Mouse (Mus musculus) thymus, postnatal 25 days (tissue): ENCODE data around the gene 1700013G24Rik.
A peak's percentile ranks its signal among the peaks of the same experiment; 100 is the strongest.
"Not testable (repeated sequence)": the region's sequence is repeated elsewhere in the genome, so short reads cannot be mapped to it uniquely, and the experiment has no call there.

ENCODE experiments used
- DNase-seq: peaks from one replicate; pipeline ENCODE4 v3.0.0; 2022

1700013G24Rik gene

DNA sequence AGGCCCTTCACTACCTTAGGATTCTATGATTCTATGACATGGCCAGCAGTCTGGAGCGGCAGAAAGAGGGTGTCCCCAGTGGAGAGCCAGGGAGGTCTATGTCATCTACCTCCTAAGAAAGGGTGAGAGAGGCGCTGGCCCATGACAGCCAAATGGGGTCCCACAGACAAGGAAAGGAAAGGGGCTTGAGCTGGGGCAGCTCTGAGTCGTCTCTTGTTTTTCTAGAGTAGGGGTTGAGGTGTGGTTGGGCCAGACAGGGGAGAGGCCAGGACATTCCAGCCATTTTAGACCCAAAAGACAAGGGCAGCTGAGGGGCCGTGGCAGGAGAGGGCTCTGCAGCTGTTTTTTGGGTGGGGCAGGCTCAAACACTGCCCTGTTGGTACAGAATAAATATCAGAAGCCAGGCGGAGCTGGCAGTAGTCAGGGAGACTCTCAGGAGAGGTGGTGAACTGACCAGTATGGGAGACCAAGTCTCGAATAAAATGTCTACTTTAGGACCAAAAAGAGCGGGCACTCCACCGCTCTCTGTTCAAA is at the start of gene 1700013G24Rik:
1700013G24Rik (plus strand) TSS at position 51 of the 534 bp plus-strand sequence.
- no peak for DNase-seq

DNA sequence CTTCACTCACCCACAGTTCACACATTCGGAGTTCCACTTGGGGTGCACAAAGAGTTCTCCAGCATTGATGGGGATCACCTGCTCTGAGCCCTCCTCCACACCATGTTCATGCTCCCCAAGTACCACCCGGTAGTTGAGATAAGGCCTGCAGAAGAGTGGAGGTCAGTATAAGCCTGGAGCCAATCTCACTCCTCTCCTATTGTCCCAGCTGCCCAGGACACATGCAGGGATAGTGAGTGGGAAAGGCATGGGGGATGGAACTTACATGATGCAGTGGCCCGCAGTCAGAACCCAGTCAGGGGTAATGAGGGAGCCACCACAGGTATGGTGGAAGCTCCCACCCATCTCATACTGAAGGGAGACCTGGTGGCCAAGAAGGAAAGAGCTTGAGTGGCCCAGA is 47.5 kb upstream of the 1700013G24Rik start:
- DNase-seq = no peak

DNA sequence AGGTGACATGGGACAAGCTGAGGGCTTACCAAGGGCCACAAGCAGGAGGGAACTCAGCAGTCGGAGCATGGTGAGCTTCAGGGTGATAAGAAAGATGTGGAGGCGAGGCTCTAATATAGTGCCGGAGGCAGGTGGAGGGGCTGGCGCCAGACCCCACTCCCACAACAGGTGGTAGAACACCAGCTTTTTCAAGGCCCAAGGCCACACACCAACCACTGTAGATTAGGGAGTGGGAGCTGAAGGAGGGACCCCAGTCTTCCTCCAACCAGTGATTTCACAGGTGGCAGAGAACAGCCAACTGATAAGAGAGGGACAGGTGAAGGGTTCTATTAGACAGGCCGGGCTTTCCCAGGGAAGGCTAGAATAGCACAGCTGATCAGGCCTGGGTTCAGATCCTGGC is 43.4 kb upstream of the 1700013G24Rik start, which contains the start of gene Cela3a:
Cela3a (minus strand) TSS at position 101 of the 400 bp plus-strand sequence.
- no peak for DNase-seq

DNA sequence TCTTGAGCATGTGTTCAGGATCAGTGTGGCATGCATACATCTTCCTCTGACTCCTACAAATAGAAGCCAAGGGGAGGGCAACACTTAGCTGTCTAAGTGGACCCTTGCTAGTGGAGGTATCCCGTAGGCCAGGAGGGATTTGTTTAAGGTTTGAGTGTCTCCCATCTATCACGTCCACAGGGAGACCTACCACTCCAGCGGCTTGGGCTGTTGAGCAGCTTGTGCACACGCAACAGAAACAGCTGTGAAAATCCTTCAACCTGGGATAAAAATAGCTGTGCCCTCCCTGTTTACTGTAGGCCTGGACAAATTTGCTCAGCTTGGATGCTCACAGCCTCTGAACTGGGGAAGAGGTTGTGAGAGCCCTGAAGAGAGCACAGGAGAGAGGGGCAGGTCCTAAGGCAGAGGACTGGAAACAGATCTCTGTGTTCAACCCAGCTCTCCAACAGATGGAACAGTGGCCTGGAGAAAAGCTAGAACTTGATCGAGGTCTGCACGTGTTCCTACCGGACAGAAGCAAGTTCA is 40.8 kb upstream of the 1700013G24Rik start:
- not testable (repeated sequence) for DNase-seq

DNA sequence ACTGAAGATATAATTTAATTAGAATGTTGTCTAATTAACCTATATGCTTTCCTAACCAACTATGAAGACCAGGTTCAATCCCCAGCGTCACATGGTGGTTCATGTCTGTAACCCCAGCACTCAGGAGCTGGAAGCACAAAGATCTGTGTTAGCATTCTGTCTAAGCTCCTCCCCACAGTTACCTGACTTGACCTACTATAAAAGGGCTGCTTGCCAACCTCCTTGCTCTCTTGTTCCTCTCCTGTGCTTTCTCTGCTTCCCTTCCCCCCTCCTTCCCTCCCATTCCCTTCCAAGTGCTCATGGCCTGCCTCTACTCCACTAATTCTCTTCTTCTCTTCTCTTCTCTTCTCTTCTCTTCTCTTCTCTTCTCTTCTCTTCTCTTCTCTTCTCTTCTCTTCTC is 38.1 kb upstream of the 1700013G24Rik start:
- no peak for DNase-seq

DNA sequence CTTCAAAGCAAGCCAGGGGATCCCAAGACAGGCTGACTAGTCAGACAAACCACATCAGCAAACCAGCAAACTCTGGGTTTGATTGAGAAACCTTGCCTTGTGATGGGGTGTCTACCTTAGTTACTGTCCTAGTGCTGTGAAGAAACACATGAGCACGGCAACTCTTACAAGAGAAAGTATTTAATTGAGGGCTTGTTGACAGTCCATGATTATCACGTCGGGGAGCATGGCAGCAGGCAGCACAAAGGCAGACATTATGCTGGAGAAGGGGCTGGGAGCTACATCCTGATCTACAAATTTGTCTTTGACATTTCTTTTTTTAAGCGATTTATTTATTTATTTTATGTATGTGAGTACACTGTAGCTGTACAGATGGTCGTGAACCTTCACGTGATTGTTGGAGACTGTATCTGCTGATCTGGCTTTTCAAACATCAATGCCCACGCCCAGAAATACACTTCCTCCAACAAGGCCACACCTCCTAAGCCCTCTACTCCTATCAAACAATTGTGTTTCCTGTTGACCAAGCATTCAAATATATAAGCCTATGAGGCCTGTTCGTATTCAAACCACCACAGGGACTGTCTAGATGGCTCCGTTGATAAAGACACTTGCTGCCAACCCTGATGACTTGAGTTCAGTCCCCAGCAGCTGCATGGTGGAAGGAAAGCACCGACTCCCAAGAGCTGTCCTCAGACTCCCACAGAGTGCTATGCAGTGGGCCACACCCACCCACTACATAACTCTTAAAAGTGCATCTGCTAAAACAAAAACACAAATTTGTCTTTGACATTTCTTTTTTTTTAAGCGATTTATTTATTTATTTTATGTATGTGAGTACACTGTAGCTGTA is 35.1 kb upstream of the 1700013G24Rik start:
- no peak for DNase-seq

DNA sequence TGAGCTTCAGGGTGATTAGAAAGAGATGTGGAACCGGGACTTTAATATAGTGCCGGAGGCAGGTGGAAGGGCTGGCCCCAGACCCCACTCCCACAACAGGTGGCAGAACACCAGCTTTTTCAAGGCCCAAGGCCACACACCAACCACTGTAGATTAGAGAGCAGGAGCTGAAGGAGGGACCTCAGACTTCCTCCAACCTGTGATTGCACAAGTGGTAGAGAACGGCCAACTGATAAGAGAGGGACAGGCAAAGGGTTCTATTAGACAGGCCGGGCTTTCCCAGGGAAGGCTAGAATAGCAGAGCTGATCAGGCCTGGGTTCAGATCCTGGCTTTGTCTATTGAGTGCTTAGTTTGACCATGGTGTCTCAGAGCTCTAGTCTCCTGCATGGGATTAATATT is 22.6 kb upstream of the 1700013G24Rik start, which contains the start of gene Cela3b:
Cela3b (minus strand) TSS at position 39 of the 400 bp plus-strand sequence.
- no peak for DNase-seq

DNA sequence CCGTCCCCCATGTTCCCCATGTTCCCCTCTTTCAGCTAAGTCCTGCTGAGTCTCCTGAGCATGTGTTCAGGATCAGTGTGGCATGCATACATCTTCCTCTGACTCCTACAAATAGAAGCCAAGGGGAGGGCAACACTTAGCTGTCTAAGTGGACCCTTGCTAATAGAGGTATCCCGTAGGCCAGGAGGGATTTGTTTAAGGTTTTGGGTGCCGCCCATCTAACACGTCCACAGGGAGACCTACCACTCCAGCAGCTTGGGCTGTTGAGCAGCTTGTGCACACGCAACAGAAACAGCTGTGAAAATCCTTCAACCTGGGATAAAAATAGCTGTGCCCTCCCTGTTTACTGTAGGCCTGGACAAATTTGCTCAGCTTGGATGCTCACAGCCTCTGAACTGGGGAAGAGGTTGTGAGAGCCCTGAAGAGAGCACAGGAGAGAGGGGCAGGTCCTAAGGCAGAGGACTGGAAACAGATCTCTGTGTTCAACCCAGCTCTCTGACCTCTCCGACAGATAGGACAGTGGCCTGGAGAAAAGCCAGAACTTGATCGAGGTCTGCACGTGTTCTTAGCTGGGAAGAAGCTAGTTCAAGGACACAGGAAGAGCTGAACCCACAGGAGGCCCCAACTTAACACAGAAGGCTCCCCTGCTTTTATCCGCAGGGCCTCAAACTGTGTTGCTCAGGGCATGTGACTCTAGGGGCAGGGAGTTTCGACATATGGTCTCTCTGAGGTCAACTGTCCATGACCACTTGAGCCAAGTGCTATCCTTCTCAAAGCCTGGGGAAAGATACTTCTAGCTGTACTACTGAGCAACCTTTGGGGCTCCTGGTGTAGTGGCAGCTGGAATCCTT is 20.2 kb upstream of the 1700013G24Rik start:
- not testable (repeated sequence) for DNase-seq

DNA sequence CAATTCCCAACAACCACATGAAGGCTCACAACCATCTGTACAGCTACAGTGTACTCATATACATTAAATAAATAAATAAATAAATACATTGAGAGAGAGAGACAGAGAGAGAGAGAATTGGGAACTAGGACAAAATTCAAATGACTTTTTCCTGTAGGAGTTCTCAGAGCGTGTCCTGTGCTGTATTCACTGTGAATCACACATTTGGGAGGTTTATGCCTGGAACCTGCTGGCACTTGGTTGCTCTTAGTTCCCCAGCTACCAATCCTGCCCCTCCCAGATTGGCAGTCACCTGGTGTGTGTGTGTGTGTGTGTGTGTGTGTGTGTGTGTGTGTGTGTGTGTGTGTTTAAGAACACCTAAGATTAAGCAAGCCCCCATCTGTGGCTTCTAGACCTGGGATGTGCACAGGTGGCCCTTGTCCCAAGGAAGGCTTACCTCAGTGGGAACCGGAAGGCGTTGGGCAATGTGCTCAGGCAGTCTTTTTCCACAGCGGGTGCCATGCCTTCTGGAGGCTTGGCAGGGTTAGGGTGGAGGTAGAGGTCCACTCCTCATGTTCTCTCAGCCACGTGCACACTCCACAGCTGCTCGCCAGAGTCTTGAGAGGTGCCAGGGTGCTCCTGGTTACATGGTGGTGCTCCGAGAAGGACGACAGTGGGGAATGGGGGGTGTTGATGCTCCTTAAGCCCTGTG is 16.0 kb upstream of the 1700013G24Rik start:
- DNase-seq = no peak

DNA sequence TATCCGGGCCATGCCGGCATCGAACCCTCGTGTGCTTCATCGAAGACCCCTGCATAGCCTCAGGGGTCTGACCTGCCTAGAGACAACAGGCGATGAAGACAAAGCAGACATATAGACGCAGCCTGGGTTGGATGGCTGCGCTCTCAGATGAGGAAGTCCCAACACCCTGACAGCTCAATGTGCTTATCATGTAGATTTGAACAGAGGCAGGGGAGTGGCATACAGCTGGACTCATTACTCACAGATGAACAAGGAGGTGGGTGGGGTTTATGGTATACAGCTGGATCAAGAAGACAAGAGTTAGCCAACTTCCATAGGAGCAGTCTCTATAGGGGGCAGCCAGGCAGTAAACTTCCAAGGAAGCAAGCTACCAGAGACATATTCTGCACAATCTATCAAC is 14.2 kb upstream of the 1700013G24Rik start:
- no peak for DNase-seq

DNA sequence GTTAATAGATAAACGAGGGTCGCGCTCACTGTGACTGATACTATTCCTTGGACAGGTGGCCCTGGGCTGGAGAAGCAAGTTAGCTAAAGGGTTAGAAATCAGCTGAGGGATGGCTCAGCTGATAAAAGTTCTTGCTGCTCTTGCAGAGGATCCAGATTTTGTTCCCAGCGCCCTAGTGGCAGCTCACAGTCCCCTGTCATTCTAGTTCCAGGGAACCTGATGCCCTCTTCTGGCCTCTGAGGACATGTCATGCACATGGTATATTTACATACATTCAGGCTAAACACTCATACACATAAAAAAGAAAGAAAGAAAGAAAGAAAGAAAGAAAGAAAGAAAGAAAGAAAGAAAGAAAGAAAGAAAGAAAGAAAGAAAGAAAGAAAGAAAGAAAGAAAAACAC is 11.8 kb upstream of the 1700013G24Rik start:
- DNase-seq = no peak

DNA sequence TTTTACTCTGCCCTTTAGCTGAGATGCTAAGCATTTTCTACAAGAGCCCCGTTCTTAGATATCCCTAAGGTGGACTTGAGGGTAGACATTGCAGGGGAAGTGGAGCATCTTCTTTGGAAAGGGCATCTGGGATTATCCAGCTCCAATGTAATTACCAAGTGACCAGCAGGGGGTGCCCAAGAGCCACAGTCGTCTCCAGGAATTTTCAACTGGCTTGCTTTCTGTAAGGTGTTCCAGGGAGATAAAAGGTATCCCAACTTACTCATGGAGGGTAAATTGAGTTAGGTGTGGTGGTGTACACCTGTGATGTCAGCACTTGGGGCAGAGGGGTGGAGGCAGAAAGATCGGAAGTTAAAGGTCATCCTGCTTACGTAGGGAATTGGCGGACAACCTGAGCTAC is 9.5 kb upstream of the 1700013G24Rik start:
- DNase-seq = peak; percentile 46

DNA sequence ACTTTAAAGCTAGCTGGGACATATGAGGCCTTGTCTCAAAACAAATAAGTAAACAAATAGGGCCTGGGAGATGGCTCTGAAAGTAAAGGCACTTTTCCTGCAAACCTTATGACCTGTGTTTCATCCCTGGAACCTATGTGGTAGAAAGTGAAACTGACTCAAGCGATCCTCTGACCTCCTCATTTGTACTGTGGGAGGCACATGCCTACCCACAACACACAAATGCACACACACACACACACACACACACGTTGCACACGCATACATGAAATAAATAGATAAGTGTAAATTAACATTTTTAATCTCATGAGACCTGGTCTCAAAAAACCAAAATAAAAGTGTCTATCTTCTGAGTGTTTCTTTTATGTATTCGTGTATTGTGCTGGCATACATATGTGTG is 7.2 kb upstream of the 1700013G24Rik start:
- no peak for DNase-seq

DNA sequence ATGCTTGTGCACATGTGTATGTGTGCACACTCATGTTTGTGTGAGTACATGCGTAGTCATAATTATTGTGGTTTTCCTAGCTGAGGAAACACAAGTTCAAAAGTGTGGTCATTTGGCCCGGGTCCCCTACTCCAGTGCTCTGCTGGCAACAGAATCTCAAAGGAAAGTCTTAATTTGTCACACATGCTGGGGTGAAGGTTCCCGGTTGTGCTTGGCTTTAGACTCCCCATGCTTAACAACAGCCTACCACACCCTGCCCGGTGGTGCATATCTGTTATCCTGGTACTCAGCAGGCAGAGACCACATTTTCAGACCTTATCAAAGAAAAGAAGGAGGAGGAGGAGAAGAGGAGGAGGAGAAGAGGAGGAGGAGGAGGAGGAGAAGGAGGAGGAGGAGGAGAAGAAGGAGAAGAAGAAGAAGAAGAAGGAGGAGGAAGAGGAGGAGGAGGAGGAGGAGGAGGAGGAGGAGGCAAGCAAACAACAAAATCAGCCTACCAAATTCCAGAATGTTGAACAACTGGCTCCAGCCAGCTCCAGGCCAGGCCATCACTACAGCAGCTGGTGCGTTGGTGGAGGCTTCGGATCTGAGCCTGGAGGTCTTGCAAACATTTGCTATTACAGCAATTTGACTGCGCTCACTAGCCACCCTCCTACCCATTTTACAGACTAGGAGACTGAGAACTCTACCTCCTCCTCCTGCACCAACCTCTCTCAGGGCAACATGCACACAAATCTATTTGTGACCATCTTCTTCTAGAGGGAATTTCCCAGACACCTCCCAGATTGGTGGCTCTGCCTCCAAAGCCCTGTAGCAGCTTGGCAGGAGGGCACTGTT is 5.5 kb upstream of the 1700013G24Rik start:
- DNase-seq = no peak

DNA sequence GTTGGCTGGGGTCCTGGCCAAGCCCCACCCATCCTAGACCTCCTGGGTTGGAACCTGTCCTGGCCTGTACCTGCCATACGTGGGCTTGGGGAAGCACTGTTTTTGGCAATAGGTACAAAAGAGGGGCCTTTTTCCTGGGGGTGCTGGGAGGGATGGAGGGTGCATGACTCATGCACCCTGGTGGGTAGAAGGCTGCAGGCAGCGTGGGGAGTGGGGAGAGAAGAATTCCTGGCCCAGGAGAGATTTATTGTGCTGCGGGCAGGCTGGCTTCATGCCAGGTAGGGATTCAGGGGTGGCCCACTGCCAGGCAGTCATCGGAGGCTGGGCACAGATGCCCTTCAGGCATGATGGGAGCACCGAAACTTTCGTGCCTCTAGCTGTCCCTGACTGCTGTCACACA is 4.9 kb upstream of the 1700013G24Rik start:
- no peak for DNase-seq

DNA sequence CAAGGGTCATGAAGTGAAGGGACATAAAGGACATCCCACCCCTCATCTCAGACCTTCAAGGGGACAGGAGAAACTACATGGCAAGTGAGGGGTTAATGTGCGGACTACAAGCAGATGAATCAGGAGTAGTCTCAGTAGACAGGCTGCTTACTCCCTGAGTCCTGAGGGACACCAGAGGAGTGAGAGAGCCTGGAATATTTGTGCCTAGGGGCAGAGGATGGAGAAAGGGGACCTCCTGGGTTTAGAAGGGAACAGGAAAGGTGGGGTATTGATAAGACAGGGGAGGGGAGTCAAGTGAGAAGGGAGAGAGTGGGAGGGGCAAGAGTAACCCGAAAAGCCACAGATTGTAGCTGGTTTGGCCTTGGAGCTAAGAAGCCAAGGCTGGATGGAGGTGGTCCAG is 4.4 kb upstream of the 1700013G24Rik start:
- no peak for DNase-seq

DNA sequence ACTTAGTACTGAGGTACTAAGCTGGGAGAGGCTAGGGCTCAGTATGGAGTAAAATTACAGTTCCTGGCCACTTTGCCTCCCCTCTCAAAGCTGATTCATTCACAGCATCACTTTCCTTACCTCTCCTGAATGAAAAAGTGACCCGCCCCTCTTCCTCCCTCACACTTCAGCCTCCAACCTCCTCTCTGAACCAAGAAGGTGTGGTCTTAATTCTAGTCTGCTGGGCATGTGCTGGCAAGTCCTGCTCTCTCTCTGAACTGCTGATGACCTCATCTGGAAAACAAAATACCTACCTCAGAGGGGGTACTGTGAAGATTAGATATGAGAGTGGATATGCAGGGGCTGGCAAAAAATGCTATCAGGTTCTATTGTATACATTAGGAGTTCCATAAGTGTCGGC is 4.0 kb upstream of the 1700013G24Rik start:
- DNase-seq = no peak

DNA sequence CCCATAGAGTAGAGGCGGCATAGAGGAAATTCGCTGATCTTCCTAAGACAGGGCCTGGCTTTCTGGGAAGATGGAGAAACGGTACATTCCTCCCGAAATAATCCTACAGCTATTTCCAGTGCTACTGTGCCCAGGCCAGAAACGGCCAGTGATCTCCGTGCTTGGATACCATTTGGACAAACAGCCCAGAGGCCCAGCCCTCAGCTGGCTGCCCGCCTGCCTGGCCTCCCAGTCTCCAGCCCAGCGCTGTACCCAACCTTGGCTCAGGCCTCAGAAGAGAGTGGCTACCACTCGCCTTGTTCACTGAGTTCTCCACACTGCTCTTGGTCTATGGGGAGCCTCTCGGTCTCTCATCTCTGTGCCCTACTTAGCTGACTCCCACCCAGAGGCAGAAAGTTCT is 3.4 kb upstream of the 1700013G24Rik start:
- DNase-seq = no peak

DNA sequence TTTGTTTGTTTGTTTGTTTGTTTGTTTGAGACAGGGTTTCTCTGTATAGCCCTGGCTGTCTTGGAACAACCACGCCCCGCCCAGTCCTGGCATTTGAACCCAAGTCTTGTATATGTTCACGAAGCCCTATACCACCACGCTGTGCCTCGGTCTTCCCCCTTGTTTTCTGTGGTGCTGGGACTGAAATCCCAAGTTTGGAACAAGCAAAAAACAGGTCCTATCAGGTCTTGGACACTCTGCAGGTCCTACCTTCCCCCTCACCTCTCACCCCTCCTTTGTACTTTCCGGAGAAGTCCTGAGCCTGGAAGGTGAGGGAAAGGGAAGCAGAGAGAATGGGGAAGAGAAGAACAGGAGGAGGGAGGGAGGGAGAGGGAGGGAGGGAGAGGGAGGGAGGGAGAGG is 894 bp upstream of the 1700013G24Rik start:
- no peak for DNase-seq

DNA sequence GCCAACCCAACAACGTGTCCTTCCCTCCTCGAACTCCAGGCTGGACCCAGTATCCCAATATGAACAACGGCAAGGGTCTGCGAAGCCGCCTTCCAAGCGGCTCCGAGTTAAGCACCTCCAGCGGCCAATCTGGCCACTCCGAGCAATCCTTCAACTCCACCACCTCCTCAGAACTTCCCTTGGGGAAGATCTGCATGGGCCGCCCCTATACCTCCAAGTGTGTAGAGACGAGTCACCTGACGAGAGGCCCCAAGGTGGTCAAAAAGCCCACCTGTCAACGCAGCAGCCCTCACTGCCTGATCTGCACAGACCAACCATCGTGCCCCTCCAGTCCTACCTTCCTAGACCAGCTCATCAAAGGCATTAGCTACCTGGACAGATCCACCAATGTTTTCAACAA is 1.5 kb downstream of the 1700013G24Rik start:
- no peak for DNase-seq

DNA sequence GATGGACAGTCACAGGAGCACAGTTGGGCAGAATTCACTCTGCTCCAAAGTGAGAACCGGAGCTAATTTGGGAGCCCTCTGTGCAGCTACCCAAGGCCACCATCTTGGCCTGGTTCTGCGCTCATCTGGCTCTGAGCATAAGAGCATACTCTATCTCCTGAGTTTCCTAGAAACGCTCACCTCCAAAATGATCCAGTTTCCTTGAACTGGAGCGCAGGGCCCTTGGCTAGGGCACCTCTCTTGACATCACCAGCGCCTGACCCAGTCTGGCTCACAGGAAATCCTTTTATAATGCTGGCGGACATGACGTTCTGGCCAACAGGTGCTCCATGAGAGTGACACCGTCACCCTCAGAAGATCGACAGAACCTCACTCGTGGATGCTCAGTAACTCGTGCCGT is 3.5 kb downstream of the 1700013G24Rik start:
- DNase-seq = no peak

DNA sequence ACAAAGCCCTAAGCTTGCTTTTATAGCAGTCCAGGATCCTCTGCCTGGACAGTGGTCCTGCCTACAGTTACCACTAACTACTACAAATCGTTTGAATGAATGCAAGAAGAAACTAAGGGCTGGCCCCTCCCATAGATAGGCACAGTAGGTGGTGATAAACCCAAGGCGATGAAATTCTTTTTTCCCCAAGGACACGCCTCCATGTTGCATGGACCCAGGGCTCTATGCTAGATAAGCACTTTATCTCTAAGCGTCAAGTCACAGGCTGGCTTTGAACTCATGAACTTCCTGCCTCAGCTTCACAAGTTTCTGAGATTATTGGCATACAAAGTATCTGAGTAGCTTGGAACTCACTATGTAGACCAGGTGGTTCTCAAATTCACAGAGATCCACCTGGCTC is 4.2 kb downstream of the 1700013G24Rik start:
- DNase-seq = no peak
